Mouse (Mus musculus) limb, embryonic 14.5 days (tissue): ENCODE results near the gene Tex19.1. TPM values are rescaled to one million over a fixed set of nuclear protein-coding genes. Genes with fewer than 3 reads are reported as not detected.

Experiments used
- ATAC-seq: fragments of 200-750 bp; cut with Nextera tagmentation; 2 replicates; pipeline ENCODE4 v1.8.0; 2017; ENCODE audit warnings: low read depth, moderate number of reproducible peaks, moderate TSS enrichment; ENCODE audit not compliant: low FRiP score
- DNase-seq: peaks from one replicate; pipeline ENCODE4 v3.0.0-alpha.2; 2015; ENCODE audit warnings: low spot score
- H3K27ac ChIP-seq: fragments of 300-500 bp; sonication (generic); replicated peaks from 2 replicates; pipeline ENCODE4 v1.5.1; 2014; ENCODE audit warnings: low read depth, mild to moderate bottlenecking, low read length, moderate library complexity, mixed read lengths
- H3K27me3 ChIP-seq: fragments of 300-500 bp; sonication (generic); 2 replicates; pipeline ENCODE4 v1.6.1; 2014; ENCODE audit warnings: low read length, mixed read lengths; ENCODE audit not compliant: control insufficient read depth, insufficient read depth
- H3K36me3 ChIP-seq: fragments of 300-500 bp; sonication (generic); 2 replicates; pipeline ENCODE4 v1.6.1; 2014; ENCODE audit warnings: mild to moderate bottlenecking, low read length, moderate library complexity, mixed read lengths; ENCODE audit not compliant: control insufficient read depth, insufficient read depth
- H3K4me1 ChIP-seq: fragments of 300-500 bp; sonication (generic); 2 replicates; pipeline ENCODE4 v1.6.1; 2014; ENCODE audit warnings: antibody characterized with exemption, low read length, mixed read lengths; ENCODE audit not compliant: control insufficient read depth, insufficient read depth
- H3K4me2 ChIP-seq: fragments of 300-500 bp; sonication (generic); replicated peaks from 2 replicates; pipeline ENCODE4 v1.6.1; 2014; ENCODE audit warnings: low read depth, mild to moderate bottlenecking, low read length, moderate library complexity; ENCODE audit not compliant: severe bottlenecking
- H3K4me3 ChIP-seq: fragments of 300-500 bp; sonication (generic); replicated peaks from 2 replicates; pipeline ENCODE4 v1.5.1; 2014; ENCODE audit warnings: low read length
- H3K9ac ChIP-seq: fragments of 300-500 bp; sonication (generic); 2 replicates; pipeline ENCODE4 v1.6.1; 2014; ENCODE audit warnings: mild to moderate bottlenecking, low read depth, low read length, moderate library complexity; ENCODE audit not compliant: severe bottlenecking
- H3K9me3 ChIP-seq: fragments of 300-500 bp; sonication (generic); 2 replicates; pipeline ENCODE4 v1.6.1; 2016; ENCODE audit warnings: low read length; ENCODE audit not compliant: control insufficient read depth
- POLR2A ChIP-seq: fragments of 200-500 bp; IDR thresholded peaks from 2 replicates; pipeline ENCODE4 v1.8.0; 2012; ENCODE audit warnings: inconsistent platforms, mild to moderate bottlenecking, moderate library complexity, borderline replicate concordance; ENCODE audit not compliant: insufficient read depth, insufficient read length; ENCODE audit errors: extremely low read depth
- WGBS: fragments of 180-500 bp; shearing (Covaris S2); extraction: QIAGEN DNeasy Blood & Tissue Kit; methylation state at CpG from one replicate; pipeline ENCODE4 v1.1.7; 2014; 5-methylcytosine and 5-hydroxymethylcytosine counted together
- polyA plus RNA-seq, 2 experiments: library from polyadenylated mRNA; depleted of rRNA in 1 of 2; stranded (reverse) in 1 of 2; unstranded in 1 of 2; fragments of >200 nt; fragmentation: Nextera tagmentation in 1 of 2; extraction: Ambion mirVana in 1 of 2; gene quantifications; 2 replicates each; pipeline versions ENCODE4 v1.2.1 to v1.2.3; 2012 to 2014

Gene Tex19.1
- polyA plus RNA-seq, 2 experiments: 0.10 TPM; not detected in 1

GRCm38 (mm10) chr11:121108061-121108460, 37.9 kb upstream of the Tex19.1 start:
- DNase-seq (no peak), ATAC-seq (no peak)
- no peaks in the 10 kb centered on the region for H3K27me3 ChIP-seq
- H3K36me3 ChIP-seq: no peaks in the 10 kb centered on the region
- no peak overlapping the region for H3K4me2 ChIP-seq
- 74% methylated on average over 9 of the region's 9 CpGs for WGBS
- H3K4me1 ChIP-seq: peaks cover 4% of the 10 kb centered on the region; the same call in 1 of the 2 replicates
- no peaks in the 10 kb centered on the region for H3K9me3 ChIP-seq
- no peak for TF ChIP-seq POLR2A
- no peak overlapping the region for H3K9ac ChIP-seq
- no peak overlapping the region for H3K27ac ChIP-seq
- H3K4me3 ChIP-seq: no peak overlapping the region

DNA sequence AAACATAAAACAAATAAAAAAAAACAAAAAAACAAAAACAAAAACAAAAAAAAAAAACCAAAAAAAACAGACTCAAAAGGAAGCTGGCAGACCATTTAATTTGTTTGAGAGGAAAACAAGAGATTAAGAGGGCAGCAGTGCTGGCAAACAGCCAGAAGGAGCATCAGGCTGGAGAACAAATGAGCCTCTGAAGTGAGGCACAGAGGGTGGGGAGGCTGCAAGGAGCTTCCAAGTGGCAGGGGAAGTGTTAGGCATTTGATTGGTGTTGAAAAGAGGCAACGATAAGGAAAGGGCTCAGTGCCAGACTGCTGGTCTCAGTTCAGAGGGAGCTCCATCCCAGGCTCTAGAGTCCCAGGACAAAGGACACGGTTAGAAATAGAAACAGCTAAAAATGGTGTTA, 36.0 kb upstream of the Tex19.1 start:
- ATAC-seq: no peak
- Histone ChIP-seq H3K9ac (no peak overlapping the region), H3K4me1 (peaks cover 4% of the 10 kb centered on the region; the same call in 1 of the 2 replicates), H3K27me3 (no peaks in the 10 kb centered on the region), H3K4me3 (no peak overlapping the region), H3K36me3 (no peaks in the 10 kb centered on the region), H3K27ac (no peak overlapping the region), H3K4me2 (no peak overlapping the region), H3K9me3 (no peaks in the 10 kb centered on the region)
- DNase-seq: peak; percentile 7
- no peak for TF ChIP-seq POLR2A
- 30% methylated on average over 2 of the region's 2 CpGs for WGBS

DNA sequence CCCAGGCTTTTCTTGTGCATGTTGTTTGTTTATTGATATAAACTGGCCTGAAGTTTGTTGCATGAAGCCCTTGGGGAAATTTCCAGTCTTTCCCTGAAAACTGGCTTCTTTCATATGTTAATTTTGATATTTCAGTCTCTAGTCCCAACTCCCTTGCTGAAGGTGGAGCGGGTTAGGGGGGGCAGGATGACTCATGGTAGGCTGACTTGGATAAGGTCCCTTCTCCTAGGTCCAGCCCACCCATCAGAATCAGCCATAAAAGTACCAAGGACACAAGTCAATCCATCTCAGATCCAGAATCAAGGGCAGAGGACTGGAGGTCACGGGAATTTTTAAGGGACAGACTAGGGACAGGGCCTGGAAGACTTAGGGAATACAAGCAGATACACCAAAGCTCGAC, 34.9 kb upstream of the Tex19.1 start:
- no peaks in the 10 kb centered on the region for H3K36me3 ChIP-seq
- no peak overlapping the region for H3K9ac ChIP-seq
- no peak overlapping the region for H3K4me3 ChIP-seq
- DNase-seq: no peak
- H3K4me1 ChIP-seq: peaks cover 4% of the 10 kb centered on the region; the same call in 1 of the 2 replicates
- H3K9me3 ChIP-seq: no peaks in the 10 kb centered on the region
- H3K27ac ChIP-seq: no peak overlapping the region
- TF ChIP-seq POLR2A: no peak
- ATAC-seq: no peak
- H3K27me3 ChIP-seq: no peaks in the 10 kb centered on the region
- 78% methylated on average over 3 of the region's 3 CpGs for WGBS
- no peak overlapping the region for H3K4me2 ChIP-seq

DNA sequence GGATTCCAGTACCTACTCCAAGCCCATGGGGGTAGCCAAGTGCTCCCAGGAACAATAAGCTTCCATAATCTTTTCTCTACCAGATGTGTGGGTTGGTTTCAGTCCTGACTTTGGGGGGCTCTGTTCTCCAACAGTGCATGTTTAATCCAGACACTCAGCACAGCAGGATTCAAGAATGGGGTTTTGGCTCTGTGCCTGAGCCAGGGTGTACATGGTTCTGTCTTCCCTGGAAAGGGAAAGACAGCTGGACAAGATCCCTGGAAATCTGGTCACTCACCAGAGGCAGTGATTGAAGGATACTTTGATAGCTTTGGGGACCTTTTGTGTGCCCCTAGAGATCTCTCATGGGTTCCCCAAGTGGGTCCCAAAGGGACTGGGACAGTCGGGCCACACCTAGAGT, 34.3 kb upstream of the Tex19.1 start:
- ATAC-seq (no peak), DNase-seq (no peak)
- Histone ChIP-seq H3K4me1 (peaks cover 4% of the 10 kb centered on the region; the same call in 1 of the 2 replicates), H3K4me3 (no peak overlapping the region), H3K36me3 (no peaks in the 10 kb centered on the region), H3K27ac (no peak overlapping the region), H3K27me3 (no peaks in the 10 kb centered on the region), H3K9ac (no peak overlapping the region), H3K9me3 (no peaks in the 10 kb centered on the region), H3K4me2 (no peak overlapping the region)
- 90% methylated on average over 1 of the region's 1 CpGs for WGBS
- TF ChIP-seq POLR2A: no peak

DNA sequence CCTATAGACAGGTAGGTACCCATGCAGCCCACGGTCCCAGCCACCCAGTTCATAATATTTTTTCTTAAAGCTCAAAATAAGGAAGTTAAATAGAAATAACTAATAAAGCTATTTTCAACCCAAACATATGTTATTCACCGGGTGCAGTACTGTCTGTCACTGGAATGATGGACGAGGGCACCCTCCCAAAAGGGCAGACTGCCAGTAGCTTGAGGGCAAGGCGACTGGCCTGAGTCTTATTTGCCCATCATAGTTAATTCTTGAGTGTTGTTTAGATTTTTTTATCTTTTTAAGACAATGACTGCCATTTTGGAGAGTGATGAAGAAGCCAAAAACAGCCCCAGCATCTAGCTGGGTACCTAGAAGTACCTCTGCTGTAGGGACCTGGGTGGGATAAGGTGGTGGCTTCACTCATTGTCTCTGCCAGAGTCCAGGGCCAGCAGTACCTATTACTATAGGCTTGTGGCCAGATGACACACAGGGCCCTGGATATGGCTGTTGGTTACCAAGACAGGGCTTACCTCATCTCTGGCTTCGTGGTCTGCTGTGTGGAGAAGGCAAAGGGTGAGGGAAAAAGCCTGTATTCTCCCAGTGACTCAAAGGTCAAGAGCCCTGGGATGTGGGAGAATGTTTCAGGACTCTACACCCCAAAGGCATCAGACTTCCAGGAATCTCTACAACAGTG, 33.7 kb upstream of the Tex19.1 start:
- ATAC-seq (no peak), DNase-seq (no peak)
- H3K9me3 ChIP-seq: no peaks in the 10 kb centered on the region
- H3K4me3 ChIP-seq: no peak overlapping the region
- H3K4me2 ChIP-seq: no peak overlapping the region
- H3K27me3 ChIP-seq: no peaks in the 10 kb centered on the region
- TF ChIP-seq POLR2A: no peak
- 81% methylated on average over 5 of the region's 5 CpGs for WGBS
- peaks cover 4% of the 10 kb centered on the region; the same call in 1 of the 2 replicates for H3K4me1 ChIP-seq
- no peak overlapping the region for H3K9ac ChIP-seq
- no peak overlapping the region for H3K27ac ChIP-seq
- no peaks in the 10 kb centered on the region for H3K36me3 ChIP-seq
